Mouse (Mus musculus) left cerebral cortex, adult 9 months (tissue): ENCODE measurements around the gene Kif21a.

Experiments
- DNase-seq, 2 experiments: peaks; one replicate each; pipeline ENCODE4 v3.0.0; 2022; ENCODE audit warnings: low spot score in 2 of 2

Gene Kif21a

GRCm38 (mm10) chr15:91049496-91050441 is at the start of gene Kif21a:
Gene Kif21a, minus strand, starts transcription at chr15:91049948.
- DNase-seq, result peak; percentile 35 to 68

- DNase-seq, result no peak
Measured at GRCm38 (mm10) chr15:91096606-91097005, 46.9 kb upstream of the Kif21a start.

- DNase-seq, result no peak
Measured at GRCm38 (mm10) chr15:91089427-91089826, 39.7 kb upstream of the Kif21a start.

GRCm38 (mm10) chr15:91088071-91088470 is 38.3 kb upstream of the Kif21a start:
- DNase-seq, result no peak

GRCm38 (mm10) chr15:91077457-91078410 is 28.0 kb upstream of the Kif21a start:
- DNase-seq, result no peak

GRCm38 (mm10) chr15:91072440-91072839 is 22.7 kb upstream of the Kif21a start:
- DNase-seq, result no peak

GRCm38 (mm10) chr15:91064310-91064826 is 14.6 kb upstream of the Kif21a start:
- DNase-seq, result no peak

- no peak for DNase-seq
Measured at GRCm38 (mm10) chr15:91063845-91064244, 14.1 kb upstream of the Kif21a start.

- no peak for DNase-seq
Measured at GRCm38 (mm10) chr15:91056866-91057342, 7.2 kb upstream of the Kif21a start.

- DNase-seq, result no peak
Measured at GRCm38 (mm10) chr15:91056176-91056865, 6.6 kb upstream of the Kif21a start.

GRCm38 (mm10) chr15:91048951-91049495 is 725 bp downstream of the Kif21a start:
- peak in 1 of 2 experiments; percentile 20 for DNase-seq

GRCm38 (mm10) chr15:91047627-91048026 is 2.1 kb downstream of the Kif21a start:
- no peak for DNase-seq

- no peak for DNase-seq
Measured at GRCm38 (mm10) chr15:91046506-91046905, 3.2 kb downstream of the Kif21a start.

- no peak for DNase-seq
Measured at GRCm38 (mm10) chr15:91043263-91043662, 6.5 kb downstream of the Kif21a start.

- no peak for DNase-seq
Measured at GRCm38 (mm10) chr15:91038860-91039259, 10.9 kb downstream of the Kif21a start.

GRCm38 (mm10) chr15:91034090-91034489 is 15.7 kb downstream of the Kif21a start:
- DNase-seq, result no peak

GRCm38 (mm10) chr15:91033529-91033928 is 16.2 kb downstream of the Kif21a start:
- no peak for DNase-seq

GRCm38 (mm10) chr15:91028962-91029361 is 20.8 kb downstream of the Kif21a start:
- DNase-seq, result no peak

GRCm38 (mm10) chr15:91028494-91028893 is 21.3 kb downstream of the Kif21a start:
- no peak for DNase-seq

GRCm38 (mm10) chr15:91022276-91022675 is 27.5 kb downstream of the Kif21a start:
- DNase-seq, result no peak

GRCm38 (mm10) chr15:91018861-91019187 is 30.9 kb downstream of the Kif21a start:
- no peak for DNase-seq
